Mouse (Mus musculus): ENCODE data around the gene Bnip2.

GRCm38 (mm10) chr9:70022083-70022482, 32.8 kb downstream of the Bnip2 start:
- TF ChIP-seq CTCF (IDR thresholded peaks at IDR 0.05; ENCODE audit: control insufficient read depth, insufficient read depth, low read length) (no peak), POLR2A (IDR thresholded peaks at IDR 0.05; ENCODE audit: borderline replicate concordance, control insufficient read depth, low read depth, low read length) (no peak)

Measured in bone marrow, adult 2 months (tissue).